Mouse (Mus musculus) limb, embryonic 12.5 days (tissue): ENCODE measurements around the gene Bcl11b. TPM values are rescaled to one million over a fixed set of nuclear protein-coding genes. Genes with fewer than 3 reads are reported as not detected.
A peak's percentile ranks its signal among the peaks of the same experiment; 100 is the strongest.

Source experiments
- ATAC-seq: fragments of 200-750 bp; cut with Nextera tagmentation; 2 replicates; pipeline ENCODE4 v1.8.0; 2017; ENCODE audit warnings: low read depth, moderate TSS enrichment; ENCODE audit not compliant: insufficient number of reproducible peaks, insufficient read depth, low FRiP score, low TSS enrichment
- H3K27ac ChIP-seq: fragments of 300-500 bp; sonication (generic); 2 replicates; pipeline ENCODE4 v1.5.1; 2016; ENCODE audit warnings: mild to moderate bottlenecking, moderate library complexity
- H3K27me3 ChIP-seq: fragments of 300-500 bp; sonication (generic); 2 replicates; pipeline ENCODE4 v1.6.1; 2016; ENCODE audit warnings: mild to moderate bottlenecking, moderate library complexity
- H3K36me3 ChIP-seq: fragments of 300-500 bp; sonication (generic); 2 replicates; pipeline ENCODE4 v1.6.1; 2016; ENCODE audit warnings: mild to moderate bottlenecking, moderate library complexity
- H3K4me1 ChIP-seq: fragments of 300-500 bp; sonication (generic); replicated peaks from 2 replicates; pipeline ENCODE4 v1.6.1; 2016
- H3K4me2 ChIP-seq: fragments of 300-500 bp; sonication (generic); 2 replicates; pipeline ENCODE4 v1.6.1; 2016; ENCODE audit warnings: mild to moderate bottlenecking, moderate library complexity
- H3K4me3 ChIP-seq: fragments of 300-500 bp; sonication (generic); replicated peaks from 2 replicates; pipeline ENCODE4 v1.5.1; 2016; ENCODE audit warnings: mild to moderate bottlenecking
- H3K9ac ChIP-seq: fragments of 300-500 bp; sonication (generic); replicated peaks from 2 replicates; pipeline ENCODE4 v1.6.1; 2016; ENCODE audit warnings: mild to moderate bottlenecking, moderate library complexity
- H3K9me3 ChIP-seq: fragments of 300-500 bp; sonication (generic); 2 replicates; pipeline ENCODE4 v1.6.1; 2016; ENCODE audit warnings: mild to moderate bottlenecking, moderate library complexity
- WGBS: fragments of 180-500 bp; shearing (Covaris S2); methylation state at CpG from one replicate; pipeline ENCODE4 v1.1.7; 2016; 5-methylcytosine and 5-hydroxymethylcytosine counted together
- polyA plus RNA-seq: library from polyadenylated mRNA; unstranded; fragments of >200 nt; fragmentation: Nextera tagmentation; extraction: Ambion mirVana; gene quantifications from 2 replicates; pipeline ENCODE4 v1.2.1, GENCODE M21; 2016

The Bcl11b gene
- polyA plus RNA-seq, 1 experiment from 2014 or later, result 19.9 TPM

- Histone ChIP-seq H3K9ac (no peak overlapping the region), H3K27ac (peak overlapping the region; percentile 45; the same call in 1 of the 2 replicates), H3K27me3 (no peaks in the 10 kb centered on the region), H3K4me3 (no peak overlapping the region), H3K4me2 (no peak overlapping the region), H3K9me3 (no peaks in the 10 kb centered on the region), H3K36me3 (no peaks in the 10 kb centered on the region), H3K4me1 (peaks cover 88% of the 10 kb centered on the region)
- WGBS, result 52% methylated on average over 12 of the region's 12 CpGs
- no peak for ATAC-seq
Observed at GRCm38 (mm10) chr12:107971081-107971780, 32.2 kb downstream of the Bcl11b start.

DNA sequence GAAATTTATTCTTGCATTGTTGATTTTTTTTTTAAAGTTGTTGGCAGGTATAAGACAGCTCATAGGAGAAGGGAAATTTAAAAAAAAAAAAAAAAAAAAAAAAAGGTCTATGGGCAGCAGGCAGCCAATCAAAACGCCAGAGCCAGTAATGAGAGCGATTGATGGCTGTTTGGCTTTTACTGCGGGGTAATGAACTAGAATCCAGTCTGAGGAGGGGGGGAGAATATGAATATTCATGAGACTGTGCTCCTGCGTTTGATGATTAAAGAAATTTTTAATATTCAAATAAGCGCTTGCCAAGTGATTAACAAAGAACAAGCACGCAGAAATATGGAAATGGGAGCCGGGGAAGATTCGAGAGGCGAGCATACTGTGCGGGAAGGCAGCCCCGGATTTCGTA, 32.8 kb downstream of the Bcl11b start:
- no peak for ATAC-seq
- H3K27me3 ChIP-seq, result no peaks in the 10 kb centered on the region
- H3K9me3 ChIP-seq, result no peaks in the 10 kb centered on the region
- H3K27ac ChIP-seq, result no peak overlapping the region
- WGBS, result 46% methylated on average over 12 of the region's 12 CpGs
- no peak overlapping the region for H3K4me2 ChIP-seq
- H3K36me3 ChIP-seq, result no peaks in the 10 kb centered on the region
- no peak overlapping the region for H3K4me3 ChIP-seq
- no peak overlapping the region for H3K9ac ChIP-seq
- peaks cover 87% of the 10 kb centered on the region for H3K4me1 ChIP-seq

- H3K27me3 ChIP-seq, result no peaks in the 10 kb centered on the region
- ATAC-seq, result no peak
- H3K4me1 ChIP-seq, result peaks cover 87% of the 10 kb centered on the region
- no peak overlapping the region for H3K27ac ChIP-seq
- H3K4me3 ChIP-seq, result no peak overlapping the region
- peak overlapping the region; percentile 15; the same call in 1 of the 2 replicates for H3K4me2 ChIP-seq
- 54% methylated on average over 18 of the region's 18 CpGs for WGBS
- H3K36me3 ChIP-seq, result no peaks in the 10 kb centered on the region
- H3K9me3 ChIP-seq, result no peaks in the 10 kb centered on the region
- H3K9ac ChIP-seq, result no peak overlapping the region
Observed at GRCm38 (mm10) chr12:107969841-107970371, 33.5 kb downstream of the Bcl11b start.

- Histone ChIP-seq H3K9ac (no peak overlapping the region), H3K36me3 (no peaks in the 10 kb centered on the region), H3K27me3 (no peaks in the 10 kb centered on the region), H3K4me2 (no peak overlapping the region), H3K4me1 (peaks cover 90% of the 10 kb centered on the region), H3K9me3 (no peaks in the 10 kb centered on the region), H3K27ac (no peak overlapping the region), H3K4me3 (no peak overlapping the region)
- no peak for ATAC-seq
- 82% methylated on average over 8 of the region's 8 CpGs for WGBS
Observed at GRCm38 (mm10) chr12:107969126-107969525, 34.3 kb downstream of the Bcl11b start.

- Histone ChIP-seq H3K4me3 (no peak overlapping the region), H3K4me1 (peaks cover 90% of the 10 kb centered on the region), H3K9ac (no peak overlapping the region), H3K36me3 (no peaks in the 10 kb centered on the region), H3K27ac (no peak overlapping the region), H3K27me3 (no peaks in the 10 kb centered on the region), H3K9me3 (no peaks in the 10 kb centered on the region), H3K4me2 (no peak overlapping the region)
- ATAC-seq, result no peak
- WGBS, result 83% methylated on average over 3 of the region's 3 CpGs
Observed at GRCm38 (mm10) chr12:107968331-107968730, 35.1 kb downstream of the Bcl11b start.

DNA sequence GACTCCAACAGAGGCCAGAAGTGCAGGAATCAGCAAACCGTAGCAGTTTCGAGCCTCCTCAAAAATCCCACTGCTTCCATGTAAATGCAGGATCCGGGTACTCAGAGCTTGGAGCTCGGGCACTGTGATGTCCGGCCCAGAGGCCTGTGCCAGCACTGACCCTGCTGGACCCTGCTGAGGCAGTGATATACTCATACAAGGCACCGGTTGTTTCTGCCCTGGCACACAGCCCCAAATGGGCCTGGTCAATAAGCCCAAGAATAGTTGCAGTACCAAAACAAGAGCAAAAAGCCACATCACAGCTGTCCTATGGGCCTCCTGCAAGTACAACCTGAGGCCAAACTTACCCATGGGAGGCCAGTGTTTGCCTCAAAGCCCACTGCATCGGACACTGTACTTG, 36.4 kb downstream of the Bcl11b start:
- Histone ChIP-seq H3K4me3 (no peak overlapping the region), H3K36me3 (no peaks in the 10 kb centered on the region), H3K27ac (no peak overlapping the region), H3K27me3 (no peaks in the 10 kb centered on the region), H3K4me2 (no peak overlapping the region), H3K4me1 (peaks cover 88% of the 10 kb centered on the region), H3K9ac (no peak overlapping the region), H3K9me3 (no peaks in the 10 kb centered on the region)
- WGBS, result 95% methylated on average over 7 of the region's 7 CpGs
- no peak for ATAC-seq

- Histone ChIP-seq H3K27me3 (no peaks in the 10 kb centered on the region), H3K36me3 (no peaks in the 10 kb centered on the region), H3K27ac (peak overlapping the region; percentile 72), H3K4me2 (no peak overlapping the region), H3K4me3 (no peak overlapping the region), H3K9me3 (no peaks in the 10 kb centered on the region), H3K9ac (no peak overlapping the region), H3K4me1 (peaks cover 92% of the 10 kb centered on the region)
- WGBS, result 39% methylated on average over 12 of the region's 12 CpGs
- no peak for ATAC-seq
Observed at GRCm38 (mm10) chr12:107965103-107965502, 38.3 kb downstream of the Bcl11b start.

- Histone ChIP-seq H3K9ac (no peak overlapping the region), H3K9me3 (no peaks in the 10 kb centered on the region), H3K4me3 (no peak overlapping the region), H3K4me2 (no peak overlapping the region), H3K27me3 (no peaks in the 10 kb centered on the region), H3K27ac (peak overlapping the region; percentile 72), H3K36me3 (no peaks in the 10 kb centered on the region), H3K4me1 (peaks cover 91% of the 10 kb centered on the region)
- WGBS, result 42% methylated on average over 14 of the region's 14 CpGs
- peak; percentile 3; the same call in 1 of the 2 replicates for ATAC-seq
Observed at GRCm38 (mm10) chr12:107964396-107965085, 38.9 kb downstream of the Bcl11b start.

- Histone ChIP-seq H3K4me1 (peaks cover 86% of the 10 kb centered on the region), H3K9me3 (no peaks in the 10 kb centered on the region), H3K36me3 (no peaks in the 10 kb centered on the region), H3K27me3 (no peaks in the 10 kb centered on the region), H3K27ac (0 out of 2 replicates have a peak overlapping the region, but pooled peaks have one; percentile 45), H3K4me2 (no peak overlapping the region), H3K9ac (no peak overlapping the region), H3K4me3 (no peak overlapping the region)
- 8% methylated on average over 7 of the region's 7 CpGs for WGBS
- ATAC-seq, result no peak
Observed at GRCm38 (mm10) chr12:107962852-107963251, 40.5 kb downstream of the Bcl11b start.

GRCm38 (mm10) chr12:107961843-107962242, 41.6 kb downstream of the Bcl11b start:
- peak overlapping the region; percentile 75; the same call in 1 of the 2 replicates for H3K27ac ChIP-seq
- WGBS, result 44% methylated on average over 15 of the region's 15 CpGs

DNA sequence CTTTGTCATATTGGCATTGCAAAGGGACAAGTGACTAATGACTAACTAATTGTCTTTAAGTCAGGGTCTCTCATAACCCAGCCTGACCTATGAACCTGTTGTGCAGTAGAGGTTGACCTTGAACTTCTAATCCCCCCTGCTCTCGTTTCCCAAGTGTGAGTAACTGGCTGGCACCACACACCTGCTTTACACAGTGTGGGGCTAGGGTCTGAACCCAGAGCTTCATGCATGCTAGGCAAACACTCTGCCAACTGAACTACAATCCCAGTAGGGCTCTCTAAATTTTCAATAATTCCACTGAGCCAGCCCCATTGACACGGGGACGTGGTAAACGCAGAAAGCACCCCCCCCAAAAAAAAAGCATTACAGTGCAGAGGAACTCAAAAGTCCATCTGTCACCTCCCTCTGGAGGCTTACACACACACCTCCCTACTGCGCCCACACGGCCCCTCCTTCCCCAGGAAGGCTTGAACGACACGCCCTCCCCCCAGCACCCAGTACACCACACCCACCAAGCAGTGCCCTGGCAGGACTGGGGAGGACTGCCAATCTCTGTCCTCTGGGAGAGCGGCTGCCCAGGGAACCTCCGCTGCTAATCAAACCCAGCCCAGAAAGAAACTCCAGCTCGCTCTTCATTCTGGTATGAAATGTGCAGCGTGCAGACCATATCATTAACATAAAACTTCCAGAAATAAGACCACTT, 42.5 kb downstream of the Bcl11b start:
- 9% methylated on average over 12 of the region's 12 CpGs for WGBS
- Histone ChIP-seq H3K4me3 (no peak overlapping the region), H3K27me3 (no peaks in the 10 kb centered on the region), H3K9ac (no peak overlapping the region), H3K36me3 (no peaks in the 10 kb centered on the region), H3K4me1 (peaks cover 70% of the 10 kb centered on the region), H3K9me3 (no peaks in the 10 kb centered on the region), H3K27ac (peak overlapping the region; percentile 75), H3K4me2 (peak overlapping the region; percentile 45)
- ATAC-seq, result peak; percentile 17; the same call in 1 of the 2 replicates

More at GRCm38 (mm10) chr12:107961843-107962242, 41.6 kb downstream of the Bcl11b start:
- ATAC-seq, result no peak
- no peak overlapping the region for H3K9ac ChIP-seq
- peak overlapping the region; percentile 45 for H3K4me2 ChIP-seq
- no peaks in the 10 kb centered on the region for H3K27me3 ChIP-seq
- no peaks in the 10 kb centered on the region for H3K36me3 ChIP-seq
- no peaks in the 10 kb centered on the region for H3K9me3 ChIP-seq
- H3K4me3 ChIP-seq, result no peak overlapping the region
- peaks cover 76% of the 10 kb centered on the region for H3K4me1 ChIP-seq
